Mouse (Mus musculus): ENCODE data around the gene Rita1. TPM values are rescaled to one million over a fixed set of nuclear protein-coding genes. Genes with fewer than 3 reads are reported as not detected.

Gene Rita1
- total and polyA plus RNA-seq, 3 experiments: 18.1 to 22.1 TPM; not detected in 1

GRCm38 (mm10) chr5:120648569-120649373 is 36.4 kb upstream of the Rita1 start, which contains the start of gene Rasal1 (continued):
- TF ChIP-seq SMC3 (IDR thresholded peaks at IDR 0.05; ENCODE audit: low read depth, low read length): peak; percentile 40
- TF ChIP-seq POLR2A (IDR thresholded peaks at IDR 0.05; ENCODE audit: control insufficient read depth in 1 of 2, insufficient read depth in 1 of 2, low read depth in 1 of 2, low read length in 2 of 2, poor library complexity in 1 of 2): no peak
- TF ChIP-seq ETS1 (IDR thresholded peaks at IDR 0.05; ENCODE audit: low read depth, low read length): peak; percentile 92
- no peak for TF ChIP-seq UBTF (IDR thresholded peaks at IDR 0.05; ENCODE audit: borderline replicate concordance, insufficient read depth, low read depth, low read length)
- TF ChIP-seq TAL1 (IDR thresholded peaks at IDR 0.05; ENCODE audit: low read length): peak; percentile 80
- no peak for TF ChIP-seq USF2 (IDR thresholded peaks at IDR 0.05; ENCODE audit: borderline replicate concordance in 1 of 2, insufficient read depth in 1 of 2, low read depth in 1 of 2, low read length in 2 of 2)
- peak; percentile 84 to 95 for TF ChIP-seq EP300 (IDR thresholded peaks at IDR 0.05; ENCODE audit: low read depth in 1 of 2, low read length in 2 of 2)
- TF ChIP-seq POLR2AphosphoS2 (IDR thresholded peaks at IDR 0.05; ENCODE audit: low read length): no peak
- peak; percentile 71; the same call in 1 of the 2 replicates for TF ChIP-seq SIN3A (IDR thresholded peaks at IDR 0.05; ENCODE audit: low read length)
- TF ChIP-seq MYB (IDR thresholded peaks at IDR 0.05; ENCODE audit: low read depth, low read length): no peak
- TF ChIP-seq TBP (IDR thresholded peaks at IDR 0.05; ENCODE audit: low read depth, low read length): no peak
- TF ChIP-seq MXI1 (IDR thresholded peaks at IDR 0.05; ENCODE audit: low read depth, low read length): peak; percentile 73; the same call in 1 of the 2 replicates
- peak; percentile 52 to 97 (median 52); a peak in 5 of 6 replicates for TF ChIP-seq CTCF (IDR thresholded peaks at IDR 0.05 in 2 of 3, conservative IDR thresholded peaks at IDR 0.05 in 1 of 3; ENCODE audit: control insufficient read depth in 1 of 3, insufficient read depth in 1 of 3, low read depth in 2 of 3, low read length in 3 of 3, poor library complexity in 1 of 3, severe bottlenecking in 1 of 3)
- TF ChIP-seq MYC (IDR thresholded peaks at IDR 0.05; ENCODE audit: low read depth, low read length): no peak
- TF ChIP-seq MAFK (IDR thresholded peaks at IDR 0.05; ENCODE audit: borderline replicate concordance, low read depth, low read length): peak; percentile 81; the same call in 1 of the 2 replicates
- TF ChIP-seq KAT2A (conservative IDR thresholded peaks at IDR 0.05; ENCODE audit: low read depth, low read length): no peak
- 0 out of 2 replicates have a peak, but pooled peaks have one; percentile 15 for TF ChIP-seq ZC3H11A (IDR thresholded peaks at IDR 0.05; ENCODE audit: low read depth, low read length)

GRCm38 (mm10) chr5:120647814-120648491 is 35.6 kb upstream of the Rita1 start:
- peaks cover 0 to 26% of the 10 kb centered on the region in 2 experiments; a peak in 3 of 4 replicates for H3K4me1 ChIP-seq (ENCODE audit: control insufficient read depth in 1 of 2, insufficient read depth in 2 of 2, low read length in 2 of 2)
- H3K9me3 ChIP-seq (replicated peaks; ENCODE audit: insufficient read depth, low read length): no peaks in the 10 kb centered on the region
- DNase-seq (ENCODE audit: low read depth, low spot score): peak; percentile 71
- H3K27ac ChIP-seq (ENCODE audit: control insufficient read depth, low read depth, low read length): peak overlapping the region; percentile 61
- H3K4me3 ChIP-seq (ENCODE audit: control insufficient read depth in 1 of 2, insufficient read depth in 1 of 2, low read depth in 2 of 2, low read length in 2 of 2): peak overlapping the region; percentile 1 to 5; a peak in 1 of 4 replicates
- TF ChIP-seq CTCF (IDR thresholded peaks at IDR 0.05 in 2 of 3, conservative IDR thresholded peaks at IDR 0.05 in 1 of 3; ENCODE audit: control insufficient read depth in 1 of 3, insufficient read depth in 1 of 3, low read depth in 2 of 3, low read length in 3 of 3, poor library complexity in 1 of 3, severe bottlenecking in 1 of 3) (peak in 2 of 3 experiments; percentile 4 to 34; a peak in 2 of 6 replicates), USF1 (IDR thresholded peaks at IDR 0.05; ENCODE audit: low read depth, low read length) (0 out of 2 replicates have a peak, but pooled peaks have one; percentile 15), ZMIZ1 (IDR thresholded peaks at IDR 0.05; ENCODE audit: low read depth, low read length) (no peak), MAX (IDR thresholded peaks at IDR 0.05; ENCODE audit: low read length) (0 out of 2 replicates have a peak, but pooled peaks have one; percentile 29), MYC (IDR thresholded peaks at IDR 0.05; ENCODE audit: low read depth, low read length) (peak; percentile 62; the same call in 1 of the 2 replicates)
- no peaks in the 10 kb centered on the region for H3K79me2 ChIP-seq (ENCODE audit: control insufficient read depth, insufficient read depth, low read length, poor library complexity)
- peak overlapping the region; percentile 18; the same call in 1 of the 2 replicates for H3K9ac ChIP-seq (ENCODE audit: control insufficient read depth, low read depth, low read length, poor library complexity, severe bottlenecking)
- no peaks in the 10 kb centered on the region; a peak in 1 of 4 replicates for H3K27me3 ChIP-seq (ENCODE audit: control insufficient read depth in 1 of 2, insufficient read depth in 2 of 2, low read length in 2 of 2)
- peaks cover 0 to 13% of the 10 kb centered on the region in 2 experiments; a peak in 2 of 4 replicates for H3K36me3 ChIP-seq (ENCODE audit: control insufficient read depth in 1 of 2, insufficient read depth in 2 of 2, low read length in 2 of 2)
